Mouse (Mus musculus) adrenal gland (tissue): Measurements from ENCODE around the gene H13.

Source experiments
- intact Hi-C: fragments of 180-260 bp; cut with DNase I; formaldehyde crosslinking; loops from one replicate; pipeline ENCODE4 v1.15.1; 2025
- long read RNA-seq, 2 experiments: library from polyadenylated mRNA; unstranded; transcript quantifications; one replicate each; pipeline ENCODE4 v2.0.0; 2020; ENCODE audit warnings: borderline replicate concordance in 1 of 2; ENCODE audit not compliant: insufficient replicate concordance in 1 of 2

Gene H13
- long read RNA-seq, experiment 1, full-length matches to known transcripts = 478 of 567 reads
- long read RNA-seq, experiment 1, partial matches to known transcripts = 61 of 567 reads
- long read RNA-seq, experiment 1, other reads (novel, unspliced or antisense) = 28 of 567 reads
- long read RNA-seq, experiment 2, full-length matches to known transcripts = 684 of 785 reads
- long read RNA-seq, experiment 2, partial matches to known transcripts = 54 of 785 reads
- long read RNA-seq, experiment 2, other reads (novel, unspliced or antisense) = 47 of 785 reads

DNA sequence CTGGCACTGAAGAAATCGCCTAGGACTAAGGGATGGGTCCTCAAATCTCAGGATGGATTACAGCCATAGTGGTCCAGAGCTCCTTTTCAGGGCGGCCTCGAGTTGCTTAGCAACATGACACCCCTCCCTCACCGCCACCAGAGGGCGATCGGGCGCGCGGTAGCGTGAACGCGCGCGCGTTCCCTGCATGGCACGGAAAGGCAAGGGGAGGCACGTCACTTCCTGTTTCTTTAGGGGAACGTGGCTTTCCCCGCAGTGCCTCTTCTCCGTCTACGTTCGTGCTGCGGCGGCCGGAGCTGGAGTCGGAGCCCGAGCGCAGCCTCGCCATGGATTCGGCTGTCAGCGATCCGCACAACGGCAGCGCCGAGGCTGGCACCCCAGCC is at the start of gene H13:
H13 (plus strand) TSS at position 206 of the 383 bp plus-strand sequence.
- intact Hi-C loops = loop anchor here (10.0 kb wide), 1 partner anchor 114 kb away; no protein-coding TSS in a partner anchor

DNA sequence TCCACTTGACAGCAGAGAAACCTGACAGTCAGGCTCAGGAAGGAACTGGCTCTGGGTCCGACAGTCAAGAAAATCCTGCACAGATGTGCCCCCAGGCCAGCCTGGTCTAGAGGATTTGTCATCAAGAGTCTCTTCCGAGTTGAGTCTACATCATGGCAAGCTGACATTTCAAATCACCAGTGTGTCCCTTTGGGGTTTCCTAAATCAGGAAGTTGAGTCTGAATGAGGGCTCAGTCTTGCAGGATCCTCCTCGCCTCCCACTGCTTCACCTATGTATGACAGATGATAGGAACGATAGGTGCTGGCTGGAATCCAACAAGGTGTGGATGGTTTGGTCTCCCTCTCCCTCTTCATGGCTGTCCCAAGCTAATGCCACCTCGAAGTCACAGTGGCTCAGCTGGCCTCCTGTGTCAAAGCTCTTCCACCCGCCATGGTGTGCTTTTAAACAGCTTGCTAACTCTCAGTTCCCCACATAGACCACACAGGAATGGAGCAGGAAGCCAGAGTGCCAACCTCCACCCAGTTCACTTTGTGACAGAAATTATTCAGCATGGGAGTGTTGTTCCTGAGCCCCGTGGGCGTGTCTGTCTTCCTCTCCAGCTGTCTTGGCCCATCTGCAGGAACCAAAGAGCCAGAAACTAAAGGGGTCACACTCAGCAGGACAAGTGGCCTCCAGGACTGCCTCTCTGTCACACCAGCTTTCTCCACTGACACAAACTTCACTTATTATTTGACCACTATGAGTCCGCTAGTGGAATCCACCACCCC is 48.7 kb upstream of the H13 start:
- intact Hi-C loops = no loop called here

DNA sequence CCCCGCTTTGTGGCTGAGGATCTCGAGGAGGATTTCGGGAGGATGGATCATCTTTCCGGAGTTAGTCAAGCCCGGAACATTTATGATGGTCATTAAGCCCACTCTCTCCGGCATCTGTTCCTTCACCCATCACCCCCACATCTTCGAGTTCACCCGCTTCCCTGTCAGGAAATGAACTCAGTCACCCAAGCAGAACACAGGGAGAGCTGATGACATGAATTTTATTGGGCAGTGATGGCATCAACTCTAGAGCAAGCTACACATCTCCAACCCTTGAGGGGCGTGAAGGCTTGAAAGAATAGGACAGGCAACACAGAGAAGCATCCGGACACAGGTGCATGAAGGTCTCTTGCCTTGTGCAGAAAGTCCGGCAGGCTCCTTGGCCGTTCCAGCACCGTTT is 47.1 kb upstream of the H13 start:
- intact Hi-C loops = no loop called here

DNA sequence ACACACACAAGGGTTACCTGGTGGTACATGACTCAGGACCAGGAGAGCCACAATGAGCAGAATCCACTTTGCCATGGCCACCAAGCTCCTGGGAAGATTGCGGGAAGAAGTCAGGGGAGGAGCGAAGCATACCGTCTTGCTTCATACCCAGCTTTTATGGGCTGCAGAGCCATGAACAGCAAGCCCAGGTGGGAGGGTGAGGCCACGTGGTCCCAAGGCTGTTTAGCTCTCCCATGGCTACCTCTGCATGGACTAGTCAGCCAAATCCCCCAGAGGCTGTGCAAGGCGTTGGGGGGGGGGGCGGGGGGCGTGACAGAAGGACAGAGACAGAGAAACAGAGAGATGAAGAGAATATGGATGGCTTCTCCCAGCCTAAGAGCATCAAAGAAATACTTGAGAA is 46.3 kb upstream of the H13 start, which contains the start of gene Defb25:
Defb25 (minus strand) TSS at position 101 of the 400 bp plus-strand sequence.
- intact Hi-C loops = no loop called here

DNA sequence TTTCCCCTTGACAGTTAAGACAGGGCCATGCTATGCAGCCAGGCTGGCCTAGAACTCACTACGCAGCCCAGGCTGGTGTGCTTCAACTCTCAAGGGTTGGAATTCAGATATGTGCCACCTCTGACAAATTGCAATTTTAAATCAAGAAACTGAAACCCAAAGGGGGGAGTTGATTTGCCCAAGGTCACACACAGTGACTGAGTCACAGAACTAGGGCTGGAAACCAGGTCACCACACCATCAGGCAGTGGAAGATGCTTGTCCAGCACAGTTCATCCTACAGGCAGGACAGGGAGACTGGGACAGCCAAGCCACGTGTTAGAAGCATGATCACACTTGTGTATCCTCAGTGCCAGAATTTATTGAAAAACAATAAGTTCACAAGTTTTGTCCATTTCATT is 44.7 kb upstream of the H13 start:
- intact Hi-C loops = no loop called here

DNA sequence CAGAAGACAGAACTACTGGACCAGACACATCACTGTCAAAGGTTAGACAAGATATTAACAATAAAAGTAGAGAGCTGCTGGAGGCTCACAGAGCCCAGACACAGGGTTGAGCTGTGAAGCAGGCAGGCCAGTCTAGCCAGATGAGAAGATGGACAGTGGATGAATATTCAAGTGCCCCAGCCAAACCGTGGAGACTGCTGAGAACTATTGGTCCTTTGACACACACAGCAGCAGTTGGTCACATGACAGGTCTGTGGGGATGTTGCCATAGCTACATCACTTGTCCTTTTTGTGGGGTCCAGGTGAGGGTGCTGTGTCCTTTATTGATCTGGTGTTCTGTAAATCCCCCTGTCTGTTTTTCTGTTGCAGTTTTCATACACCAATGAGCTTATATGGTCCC is 44.0 kb upstream of the H13 start:
- intact Hi-C loops = no loop called here

DNA sequence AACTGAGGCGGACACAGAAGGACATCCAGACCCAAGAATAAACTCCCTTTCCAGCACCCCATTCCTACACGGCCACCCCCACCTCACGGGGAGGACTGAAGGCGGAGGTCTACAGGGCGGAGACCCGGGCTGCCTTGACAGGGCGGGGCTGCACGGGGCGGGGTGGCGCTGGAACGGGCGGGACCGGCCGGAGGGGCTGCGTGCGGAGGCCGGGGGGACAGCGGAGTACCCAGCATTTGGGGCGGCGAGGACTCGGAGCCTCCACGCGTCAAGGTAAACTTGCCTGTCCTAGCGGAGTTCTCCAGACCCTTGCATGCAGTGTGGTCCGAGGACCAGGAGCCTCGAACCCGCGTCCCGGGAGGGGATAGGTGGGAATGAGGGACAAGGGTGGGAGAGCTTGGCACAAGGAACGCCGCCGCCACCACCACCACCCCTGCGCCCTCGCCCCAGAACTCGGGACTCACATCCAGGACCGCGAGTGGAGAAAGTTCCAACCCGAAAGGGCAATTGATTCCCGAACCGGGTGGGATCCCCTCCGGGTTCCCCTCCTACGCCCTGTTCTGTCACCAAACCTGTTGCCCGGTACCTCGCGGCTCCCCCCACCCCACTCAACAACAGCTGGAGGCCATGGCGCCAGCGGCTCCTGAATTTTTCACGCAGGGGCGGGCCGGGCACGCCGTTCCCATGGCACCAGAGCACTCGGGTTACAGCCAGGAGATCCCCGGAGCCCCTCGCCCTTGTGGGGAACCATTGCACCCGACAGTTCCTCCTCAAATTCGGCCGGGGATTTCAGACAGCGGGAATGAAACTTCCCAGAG is 42.3 kb upstream of the H13 start, which contains the start of gene Rem1:
Rem1 (plus strand) TSS at position 178 of the 818 bp plus-strand sequence.
- intact Hi-C loops = no loop called here

DNA sequence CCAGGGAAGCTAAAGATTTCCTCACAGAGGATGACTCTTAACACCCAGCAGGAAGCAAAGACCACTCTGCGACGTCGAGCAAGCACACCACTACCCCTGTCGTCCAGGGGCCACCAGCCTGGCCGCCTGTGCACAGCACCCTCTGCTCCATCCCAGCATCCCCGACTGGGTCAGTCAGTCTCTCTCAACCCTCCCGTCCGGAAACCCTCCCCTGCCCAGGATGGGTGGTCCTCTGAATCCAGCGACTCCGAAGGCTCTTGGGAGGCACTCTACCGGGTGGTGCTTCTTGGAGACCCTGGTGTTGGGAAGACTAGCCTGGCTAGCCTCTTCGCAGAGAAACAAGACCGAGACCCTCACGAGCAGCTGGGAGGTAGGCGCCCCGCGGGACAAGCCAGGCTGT is 41.2 kb upstream of the H13 start:
- intact Hi-C loops = no loop called here

DNA sequence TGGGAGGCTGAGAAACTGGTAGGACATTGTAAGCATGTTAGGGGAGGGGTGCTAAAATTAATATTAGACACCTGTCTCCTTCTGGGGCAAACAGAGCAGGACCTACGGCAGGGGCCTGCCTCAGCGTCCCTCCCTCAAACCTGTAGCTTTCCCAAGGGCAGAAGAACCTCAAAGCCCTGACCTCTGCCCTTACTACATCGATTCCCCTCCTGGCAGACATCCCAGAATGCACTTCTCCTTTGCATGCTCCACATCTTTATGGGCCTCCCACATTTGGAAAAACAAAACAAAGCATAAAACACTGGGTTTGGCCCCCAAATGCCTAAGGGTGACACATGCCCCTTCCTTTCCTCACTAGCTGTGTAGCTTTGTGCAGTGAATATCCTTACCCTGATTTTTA is 40.0 kb upstream of the H13 start:
- intact Hi-C loops = no loop called here

DNA sequence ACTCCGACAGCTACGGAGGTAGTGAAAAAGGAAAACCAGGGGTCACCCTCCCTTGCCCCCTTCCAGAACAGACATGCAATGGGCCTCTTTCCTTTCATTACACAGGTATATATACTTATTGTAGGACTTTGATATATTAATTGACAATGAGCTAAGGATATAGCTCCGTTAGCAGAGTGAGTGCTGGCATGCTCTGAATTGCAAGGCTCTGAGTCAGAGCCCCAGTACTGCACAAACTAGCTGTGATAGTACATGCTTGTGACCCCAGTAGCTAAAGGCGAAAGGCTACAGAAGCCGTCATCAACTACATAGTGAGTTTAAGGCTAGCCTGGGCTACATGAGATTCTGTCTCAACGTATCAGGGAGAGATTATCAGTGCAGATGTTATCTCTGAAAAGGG is 39.4 kb upstream of the H13 start:
- intact Hi-C loops = no loop called here

DNA sequence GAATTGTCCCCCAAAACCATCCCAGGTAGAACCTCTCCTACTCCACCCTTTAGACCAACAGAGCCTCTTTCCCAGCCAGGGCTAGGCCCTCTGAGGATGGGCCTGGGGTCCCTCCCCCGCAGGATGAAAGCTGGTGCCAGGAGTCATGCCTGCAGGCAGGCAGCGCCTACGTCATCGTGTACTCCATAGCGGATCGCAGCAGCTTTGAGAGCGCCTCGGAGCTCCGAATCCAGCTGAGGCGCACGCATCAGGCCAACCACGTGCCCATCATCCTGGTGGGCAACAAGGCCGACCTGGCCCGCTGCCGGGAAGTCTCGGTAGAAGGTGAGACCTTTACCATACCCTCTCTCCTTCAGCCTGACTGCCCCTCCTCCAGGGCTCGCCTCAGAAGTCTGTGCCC is 35.9 kb upstream of the H13 start:
- intact Hi-C loops = no loop called here

DNA sequence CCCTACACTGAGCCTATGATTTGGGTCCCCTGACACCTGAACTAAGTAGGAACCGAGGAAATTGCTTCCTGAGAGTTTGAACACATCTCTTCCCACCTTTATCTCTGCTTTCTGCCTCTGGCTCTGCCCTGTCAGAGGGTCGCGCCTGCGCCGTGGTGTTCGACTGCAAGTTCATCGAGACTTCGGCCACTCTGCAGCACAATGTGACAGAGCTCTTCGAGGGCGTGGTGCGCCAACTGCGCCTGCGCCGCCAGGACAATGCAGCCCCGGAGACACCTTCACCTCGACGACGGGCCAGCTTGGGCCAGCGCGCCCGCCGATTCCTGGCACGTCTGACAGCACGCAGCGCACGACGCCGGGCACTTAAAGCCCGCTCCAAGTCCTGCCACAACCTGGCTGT is 35.0 kb upstream of the H13 start:
- intact Hi-C loops = no loop called here

DNA sequence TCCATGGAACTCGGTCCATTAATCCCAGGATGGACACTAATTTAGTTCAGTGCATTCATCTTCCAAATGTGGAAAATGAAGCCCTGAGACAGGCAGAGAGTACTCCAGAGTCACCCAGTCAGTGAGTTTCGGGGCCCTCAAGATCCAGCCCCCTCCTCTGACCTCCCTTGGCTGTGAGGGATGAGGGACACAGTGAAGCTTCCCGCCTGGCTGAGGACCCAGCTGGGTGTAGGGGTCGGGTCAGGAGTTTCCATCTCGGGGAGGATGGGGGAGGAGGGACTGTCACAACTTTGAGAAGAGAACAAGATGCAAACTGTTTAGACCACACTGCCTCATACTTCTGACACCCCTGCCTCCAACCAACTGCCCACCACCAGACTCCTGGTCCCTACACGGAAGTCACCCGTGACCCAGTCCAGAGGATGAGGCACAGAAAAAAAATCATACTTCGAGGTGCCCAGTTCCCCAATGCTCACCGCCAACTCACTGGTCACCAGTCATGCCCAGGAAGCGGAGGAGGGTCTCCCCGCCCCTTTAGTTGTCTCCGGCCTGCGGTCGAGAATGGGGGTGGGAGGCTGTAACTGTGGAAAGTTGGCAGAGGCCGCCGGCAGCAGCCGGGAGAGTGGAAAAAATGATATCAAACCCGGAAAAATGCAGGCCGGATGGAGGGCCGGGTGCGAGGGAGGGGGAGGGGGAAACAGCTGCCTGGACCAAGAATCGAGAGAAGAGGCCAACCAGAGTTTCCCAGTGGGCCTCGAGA is 32.8 kb upstream of the H13 start:
- intact Hi-C loops = no loop called here

DNA sequence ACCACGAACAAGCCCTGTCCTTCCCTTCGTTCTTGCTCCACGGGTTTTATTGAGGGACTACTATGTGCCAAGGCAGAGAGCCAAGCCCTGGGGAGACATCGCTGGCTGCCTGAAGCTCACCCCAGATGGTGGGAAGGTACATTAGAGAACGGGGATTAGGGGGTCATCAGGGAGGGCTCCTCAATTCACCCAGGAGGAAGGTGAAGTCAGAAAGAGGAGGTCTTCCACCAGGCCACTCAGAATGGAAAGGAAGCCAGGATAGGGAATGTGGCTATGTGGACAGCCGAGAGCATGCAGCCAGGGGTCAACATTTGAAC is 32.3 kb upstream of the H13 start:
- intact Hi-C loops = no loop called here

DNA sequence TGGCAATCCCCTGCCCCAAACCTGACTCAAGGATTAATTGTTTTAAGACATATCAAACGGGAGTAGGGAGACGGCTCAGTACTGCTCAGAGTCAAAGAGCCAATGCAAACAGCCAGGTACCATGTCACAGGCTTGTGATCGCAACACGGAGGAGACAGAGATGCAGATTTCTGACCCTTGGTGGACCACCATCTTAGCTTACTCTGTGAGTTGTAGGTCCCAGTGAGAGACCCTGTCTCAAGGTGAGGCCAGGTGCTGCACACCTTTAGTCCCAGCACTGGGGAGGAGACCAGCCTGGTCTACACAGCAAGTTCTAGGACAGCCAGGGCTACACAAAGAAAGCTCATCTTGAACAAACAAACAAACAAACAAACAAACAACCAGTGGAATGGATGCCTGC is 31.9 kb upstream of the H13 start:
- intact Hi-C loops = no loop called here

DNA sequence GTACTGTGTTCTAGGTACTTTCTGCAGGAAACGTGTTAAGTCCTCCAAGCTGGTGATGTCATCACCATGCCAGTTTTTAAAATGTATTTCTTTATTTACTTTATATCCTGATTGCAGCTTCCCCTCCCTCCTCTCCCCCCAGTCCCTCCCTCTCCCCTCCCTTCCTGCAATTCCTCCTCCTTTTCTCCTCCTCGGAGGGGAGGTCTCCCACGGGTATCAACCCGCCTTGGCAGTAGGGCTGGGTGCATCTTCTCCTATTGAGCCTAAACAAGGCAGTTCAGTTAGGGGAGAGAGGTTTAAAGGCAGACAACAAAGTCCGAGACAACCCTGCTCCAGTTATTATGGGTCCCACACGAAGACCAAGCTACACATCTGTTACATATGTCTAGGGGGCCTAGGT is 30.4 kb upstream of the H13 start:
- intact Hi-C loops = no loop called here

DNA sequence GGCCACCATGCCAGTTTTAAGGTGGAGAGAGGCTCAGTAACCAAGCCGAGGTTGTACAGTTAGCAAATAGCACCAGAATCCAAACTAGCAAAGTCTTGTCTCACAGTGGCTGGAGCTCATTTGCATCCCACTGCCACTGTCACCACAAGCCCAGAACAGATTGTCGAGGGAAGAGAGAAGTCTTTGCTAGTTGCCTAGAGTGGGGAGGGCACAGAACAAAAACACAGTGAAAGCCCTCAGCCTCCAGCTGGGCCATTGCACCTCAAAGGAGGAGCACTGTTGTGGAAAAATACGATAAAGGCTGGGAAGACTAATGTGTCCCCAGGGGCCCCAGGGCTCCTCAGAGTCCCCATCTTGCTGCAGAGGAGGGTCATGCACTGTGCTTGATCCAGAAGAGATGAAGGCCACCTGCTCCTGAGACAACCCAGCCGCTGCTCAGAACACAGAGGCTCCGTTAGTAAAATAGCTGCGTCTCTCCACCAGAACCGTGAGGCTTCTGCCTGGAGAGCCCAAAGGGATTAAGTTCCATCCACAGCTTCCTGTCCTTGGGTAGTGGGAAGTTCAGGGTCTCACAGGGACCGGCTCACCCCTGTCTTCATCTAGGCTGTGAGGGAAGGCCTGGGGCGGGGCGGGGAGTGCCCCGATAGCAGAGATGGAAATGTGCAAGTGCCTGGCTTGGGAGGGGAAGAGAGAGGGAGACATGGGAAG is 29.7 kb upstream of the H13 start:
- intact Hi-C loops = no loop called here

DNA sequence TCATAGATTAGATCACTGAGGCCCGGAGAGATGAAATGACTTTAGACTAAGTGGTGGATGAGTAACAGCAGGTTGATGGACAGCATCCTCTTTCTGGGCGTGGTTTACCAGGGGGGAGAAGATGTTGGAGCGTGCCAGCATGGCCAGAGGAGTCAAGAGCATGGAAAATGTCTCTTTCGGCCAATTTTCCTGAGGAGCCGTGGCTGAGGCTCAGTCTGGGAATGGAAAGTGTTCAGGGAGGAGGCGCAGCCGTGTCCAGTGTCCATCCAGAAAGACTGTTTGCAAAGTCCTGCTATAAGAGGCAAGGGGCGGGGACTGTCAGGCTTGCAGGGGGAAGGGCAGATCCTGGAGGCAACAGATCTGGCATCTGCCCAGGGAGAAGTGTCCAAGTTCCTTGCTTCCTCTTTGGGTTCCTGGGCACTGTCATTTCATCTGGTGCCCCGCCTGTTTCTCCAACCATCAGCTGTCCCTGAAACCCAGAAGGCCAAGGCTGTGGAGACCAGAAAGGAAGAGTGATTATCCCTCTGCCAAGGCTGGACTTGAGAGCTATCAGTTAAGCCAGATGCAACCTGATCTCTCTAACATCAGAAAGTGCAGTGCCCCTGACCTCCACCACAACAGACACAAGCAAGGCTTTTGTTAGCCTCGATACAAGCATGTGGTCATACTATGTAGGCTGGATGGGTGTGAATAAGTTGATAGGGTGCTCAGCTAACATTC is 16.2 kb upstream of the H13 start:
- intact Hi-C loops = no loop called here

DNA sequence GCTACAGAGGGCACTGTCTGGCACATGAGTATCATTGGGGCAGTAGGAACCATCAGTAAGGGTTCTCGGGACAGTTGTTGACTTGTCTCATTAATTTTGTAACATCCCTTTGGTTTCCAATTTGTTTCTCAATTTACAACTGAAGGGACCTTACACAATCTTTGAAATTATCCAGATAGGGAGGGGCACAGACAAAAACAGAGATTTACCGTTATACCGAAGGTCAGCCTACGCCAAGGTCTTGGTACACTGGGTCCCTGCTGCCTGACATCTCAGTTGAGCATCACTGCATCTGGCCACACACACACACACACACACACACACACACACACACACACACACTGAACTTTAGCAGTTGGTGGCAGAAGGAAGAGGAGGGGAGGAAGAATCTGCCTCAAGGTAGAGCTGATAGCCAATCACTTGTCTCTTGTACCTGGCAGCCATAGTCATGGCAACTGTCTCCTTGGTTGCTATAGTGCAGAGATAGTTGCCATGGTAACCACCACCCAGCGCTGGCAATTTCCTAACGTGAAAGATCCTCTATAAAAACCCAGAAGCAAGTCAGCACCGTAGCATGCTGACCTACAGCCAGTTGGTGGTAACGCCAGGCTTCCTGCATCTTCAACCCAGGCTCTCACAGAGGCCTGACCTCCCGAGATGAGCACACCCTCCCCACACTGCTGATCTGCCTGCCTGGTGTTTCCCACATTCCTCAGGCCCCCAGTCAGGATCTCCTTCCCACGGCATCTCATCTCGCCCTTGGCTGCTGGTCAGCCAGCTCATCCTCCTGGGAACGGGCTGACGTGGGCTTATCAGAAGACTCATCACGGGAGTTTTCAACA is 15.2 kb upstream of the H13 start:
- intact Hi-C loops = no loop called here
